Mouse (Mus musculus): ENCODE results near the gene Rpl29. TPM values are rescaled to one million over a fixed set of nuclear protein-coding genes. Genes with fewer than 3 reads are reported as not detected.

Rpl29 gene
- polyA plus RNA-seq, 1 experiment, result 719 TPM

- Histone ChIP-seq H3K4me1 (ENCODE audit: control insufficient read depth, insufficient read depth, low read length) (peaks cover 8% of the 10 kb centered on the region), H3K27ac (ENCODE audit: insufficient read depth, low read length) (no peak overlapping the region), H3K4me3 (ENCODE audit: insufficient read depth, low read length) (no peak overlapping the region)
- TF ChIP-seq POLR2A (IDR thresholded peaks at IDR 0.05; ENCODE audit: extremely low read depth, insufficient read depth, low read length) (no peak), CTCF (IDR thresholded peaks at IDR 0.05; ENCODE audit: extremely low read depth, insufficient read depth, low read length) (no peak)
Observed at GRCm38 (mm10) chr9:106413606-106414005, 15.6 kb upstream of the Rpl29 start.

DNA sequence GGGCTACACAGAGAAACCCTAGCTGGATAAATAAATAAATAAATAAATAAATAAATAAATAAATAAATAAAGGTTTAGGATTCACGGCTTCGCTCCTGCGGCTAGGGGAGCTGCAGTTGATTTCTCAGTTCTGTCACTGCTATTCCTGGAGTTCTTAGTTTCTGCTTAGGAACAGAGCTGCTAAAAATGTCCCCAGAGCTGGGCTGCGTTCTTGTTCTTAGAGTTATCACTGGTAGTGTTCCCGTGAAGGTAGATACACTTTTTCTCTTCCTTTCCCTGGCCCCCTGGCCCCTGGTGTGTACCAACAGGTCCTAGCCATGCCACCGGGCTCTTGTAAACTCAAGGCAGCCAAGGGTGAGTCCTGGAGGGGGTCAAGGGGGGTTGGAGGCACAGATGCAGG lies 12.4 kb upstream of the Rpl29 start:
- Histone ChIP-seq H3K4me3 (ENCODE audit: insufficient read depth, low read length) (no peak overlapping the region), H3K4me1 (ENCODE audit: control insufficient read depth, insufficient read depth, low read length) (peaks cover 9% of the 10 kb centered on the region), H3K27ac (ENCODE audit: insufficient read depth, low read length) (peak overlapping the region; percentile 47)
- no peak for TF ChIP-seq CTCF (IDR thresholded peaks at IDR 0.05; ENCODE audit: extremely low read depth, insufficient read depth, low read length)
- no peak for TF ChIP-seq POLR2A (IDR thresholded peaks at IDR 0.05; ENCODE audit: extremely low read depth, insufficient read depth, low read length)

DNA sequence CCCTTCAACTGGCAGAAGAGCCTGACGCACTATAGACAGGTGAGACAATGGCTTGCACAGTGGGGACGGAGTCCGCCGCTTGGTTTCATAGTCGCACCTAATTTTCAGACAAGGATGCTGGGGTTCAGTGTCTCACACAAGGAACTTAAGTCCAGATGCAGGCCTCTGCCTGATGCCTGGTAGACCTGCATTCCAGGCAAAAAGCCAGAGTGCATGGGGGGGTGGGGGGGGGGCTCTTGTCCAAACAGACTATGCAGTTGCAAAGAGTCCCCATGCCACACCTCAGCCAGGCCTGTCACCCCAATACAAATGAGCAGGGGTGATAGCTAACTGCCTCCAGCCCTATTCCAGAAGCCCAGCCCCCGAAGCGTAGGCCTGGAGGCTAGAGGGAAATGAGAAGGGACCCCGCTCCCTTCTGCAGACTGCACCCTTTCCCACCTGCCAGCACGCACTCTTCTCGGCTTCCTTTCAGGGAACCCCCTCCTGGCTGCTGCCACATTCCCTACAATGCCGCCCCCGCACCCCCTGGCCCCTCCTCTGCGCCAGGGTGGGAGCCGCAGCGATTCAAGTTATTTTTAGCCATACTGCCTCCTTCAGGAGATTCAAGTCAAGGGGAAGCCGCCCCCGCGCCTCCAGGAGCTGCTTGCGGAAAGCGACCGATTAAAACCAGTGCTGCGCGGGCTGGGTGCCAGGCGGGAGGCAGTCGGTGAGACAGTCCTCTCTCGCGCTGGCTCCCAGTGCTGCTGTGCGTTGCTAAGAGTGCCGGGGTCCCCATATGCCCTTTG lies 11.2 kb upstream of the Rpl29 start:
- TF ChIP-seq POLR2A (IDR thresholded peaks at IDR 0.05; ENCODE audit: extremely low read depth, insufficient read depth, low read length) (peak; percentile 23; the same call in 1 of the 2 replicates), CTCF (IDR thresholded peaks at IDR 0.05; ENCODE audit: extremely low read depth, insufficient read depth, low read length) (no peak)
- Histone ChIP-seq H3K27ac (ENCODE audit: insufficient read depth, low read length) (0 out of 2 replicates have a peak overlapping the region, but pooled peaks have one; percentile 47), H3K4me1 (ENCODE audit: control insufficient read depth, insufficient read depth, low read length) (peaks cover 9% of the 10 kb centered on the region), H3K4me3 (ENCODE audit: insufficient read depth, low read length) (no peak overlapping the region)

GRCm38 (mm10) chr9:106420608-106421007 lies 8.6 kb upstream of the Rpl29 start:
- TF ChIP-seq CTCF (IDR thresholded peaks at IDR 0.05; ENCODE audit: extremely low read depth, insufficient read depth, low read length) (no peak), POLR2A (IDR thresholded peaks at IDR 0.05; ENCODE audit: extremely low read depth, insufficient read depth, low read length) (no peak)
- H3K4me3 ChIP-seq (ENCODE audit: insufficient read depth, low read length), result no peak overlapping the region
- peaks cover 9% of the 10 kb centered on the region for H3K4me1 ChIP-seq (ENCODE audit: control insufficient read depth, insufficient read depth, low read length)
- no peak overlapping the region for H3K27ac ChIP-seq (ENCODE audit: insufficient read depth, low read length)

GRCm38 (mm10) chr9:106421033-106421864 lies 8.0 kb upstream of the Rpl29 start:
- no peak for TF ChIP-seq CTCF (IDR thresholded peaks at IDR 0.05; ENCODE audit: extremely low read depth, insufficient read depth, low read length)
- TF ChIP-seq POLR2A (IDR thresholded peaks at IDR 0.05; ENCODE audit: extremely low read depth, insufficient read depth, low read length), result no peak
- Histone ChIP-seq H3K4me3 (ENCODE audit: insufficient read depth, low read length) (no peak overlapping the region), H3K27ac (ENCODE audit: insufficient read depth, low read length) (0 out of 2 replicates have a peak overlapping the region, but pooled peaks have one; percentile 15)

DNA sequence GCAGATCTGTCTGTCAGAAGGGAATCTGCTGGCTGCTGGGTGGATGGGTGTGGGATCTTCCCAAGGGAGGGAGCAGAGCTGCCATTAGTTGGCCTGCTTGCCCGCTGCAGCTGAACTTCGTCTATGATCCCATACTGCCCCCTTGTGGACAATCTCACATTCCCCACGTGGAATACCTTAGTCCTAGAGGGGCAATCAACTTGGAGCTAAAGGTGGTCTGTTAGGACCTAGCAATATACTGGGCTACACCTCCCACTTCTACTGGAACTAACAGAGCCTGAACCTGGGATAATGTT lies 7.4 kb upstream of the Rpl29 start:
- Histone ChIP-seq H3K27ac (ENCODE audit: insufficient read depth, low read length) (no peak overlapping the region), H3K4me1 (ENCODE audit: control insufficient read depth, insufficient read depth, low read length) (peaks cover 9% of the 10 kb centered on the region), H3K4me3 (ENCODE audit: insufficient read depth, low read length) (no peak overlapping the region)
- TF ChIP-seq CTCF (IDR thresholded peaks at IDR 0.05; ENCODE audit: extremely low read depth, insufficient read depth, low read length) (peak; percentile 97), POLR2A (IDR thresholded peaks at IDR 0.05; ENCODE audit: extremely low read depth, insufficient read depth, low read length) (no peak)

More at GRCm38 (mm10) chr9:106421033-106421864, 8.0 kb upstream of the Rpl29 start:
- peaks cover 9% of the 10 kb centered on the region for H3K4me1 ChIP-seq (ENCODE audit: control insufficient read depth, insufficient read depth, low read length)

DNA sequence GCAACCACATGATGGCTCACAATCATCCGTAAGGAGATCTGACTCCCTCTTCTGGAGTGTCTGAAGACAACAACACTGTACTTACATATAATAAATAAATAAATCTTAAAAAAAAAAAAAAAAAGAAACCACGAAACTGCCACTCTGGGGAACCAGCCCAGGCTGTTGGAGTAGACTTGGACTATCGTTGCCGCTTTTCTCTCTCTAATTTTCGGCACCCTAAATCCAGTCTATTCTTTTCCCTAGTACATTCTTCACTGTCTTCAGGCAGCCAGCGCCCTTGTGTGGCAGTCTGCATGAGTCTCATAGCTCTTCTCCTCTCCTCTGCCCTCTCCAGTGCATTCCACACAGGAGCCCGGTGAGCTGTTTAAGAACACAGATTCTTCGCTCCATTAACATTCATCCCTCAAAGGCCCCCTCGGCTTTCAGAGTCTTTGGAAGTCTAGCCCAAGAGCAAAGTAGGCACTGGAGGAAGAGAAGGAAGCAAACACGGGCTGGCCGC lies 484 bp upstream of the Rpl29 start:
- TF ChIP-seq CTCF (IDR thresholded peaks at IDR 0.05; ENCODE audit: extremely low read depth, insufficient read depth, low read length) (no peak), POLR2A (IDR thresholded peaks at IDR 0.05; ENCODE audit: extremely low read depth, insufficient read depth, low read length) (no peak)
- Histone ChIP-seq H3K4me3 (ENCODE audit: insufficient read depth, low read length) (peak overlapping the region; percentile 86), H3K4me1 (ENCODE audit: control insufficient read depth, insufficient read depth, low read length) (peaks cover 5% of the 10 kb centered on the region), H3K27ac (ENCODE audit: insufficient read depth, low read length) (peak overlapping the region; percentile 76)

GRCm38 (mm10) chr9:106430015-106430264 lies 686 bp downstream of the Rpl29 start:
- Histone ChIP-seq H3K4me1 (ENCODE audit: control insufficient read depth, insufficient read depth, low read length) (peaks cover 5% of the 10 kb centered on the region), H3K4me3 (ENCODE audit: insufficient read depth, low read length) (peak overlapping the region; percentile 86), H3K27ac (ENCODE audit: insufficient read depth, low read length) (peak overlapping the region; percentile 78; the same call in 1 of the 2 replicates)
- TF ChIP-seq POLR2A (IDR thresholded peaks at IDR 0.05; ENCODE audit: extremely low read depth, insufficient read depth, low read length), result no peak
- TF ChIP-seq CTCF (IDR thresholded peaks at IDR 0.05; ENCODE audit: extremely low read depth, insufficient read depth, low read length), result no peak

- peaks cover 5% of the 10 kb centered on the region for H3K4me1 ChIP-seq (ENCODE audit: control insufficient read depth, insufficient read depth, low read length)
- TF ChIP-seq POLR2A (IDR thresholded peaks at IDR 0.05; ENCODE audit: extremely low read depth, insufficient read depth, low read length), result 0 out of 2 replicates have a peak, but pooled peaks have one; percentile 17
- no peak for TF ChIP-seq CTCF (IDR thresholded peaks at IDR 0.05; ENCODE audit: extremely low read depth, insufficient read depth, low read length)
- no peak overlapping the region for H3K27ac ChIP-seq (ENCODE audit: insufficient read depth, low read length)
- no peak overlapping the region for H3K4me3 ChIP-seq (ENCODE audit: insufficient read depth, low read length)
Observed at GRCm38 (mm10) chr9:106433389-106433788, 4.1 kb downstream of the Rpl29 start.
